Mouse (Mus musculus): Measurements from ENCODE around the gene U2surp. TPM values are rescaled to one million over a fixed set of nuclear protein-coding genes. Genes with fewer than 3 reads are reported as not detected.

U2surp gene
- polyA plus RNA-seq, 1 experiment = 5.5 TPM

- Histone ChIP-seq H3K36me3 (ENCODE audit: control insufficient read depth, insufficient read depth) (no peaks in the 10 kb centered on the region), H3ac (ENCODE audit: control insufficient read depth, insufficient read length) (no peak overlapping the region), H3K4me2 (ENCODE audit: low read depth) (no peak overlapping the region), H3K4me3 (no peak overlapping the region), H3K27me3 (ENCODE audit: control insufficient read depth, insufficient read depth, insufficient read length) (no peaks in the 10 kb centered on the region), H3K79me2 (ENCODE audit: control insufficient read depth, insufficient read depth) (no peaks in the 10 kb centered on the region)
- TF ChIP-seq MYOD1 (IDR thresholded peaks at IDR 0.05; ENCODE audit: control insufficient read depth in 1 of 3, insufficient read length in 2 of 3, low read depth in 2 of 3) = no peak
These were observed 30.7 kb upstream of the U2surp start for GRCm38 (mm10) chr9:95542475-95542874.

GRCm38 (mm10) chr9:95541650-95542432 lies 30.0 kb upstream of the U2surp start:
- Histone ChIP-seq H3K79me2 (ENCODE audit: control insufficient read depth, insufficient read depth) (no peaks in the 10 kb centered on the region), H3K4me3 (no peak overlapping the region), H3K27me3 (ENCODE audit: control insufficient read depth, insufficient read depth, insufficient read length) (no peaks in the 10 kb centered on the region), H3K36me3 (ENCODE audit: control insufficient read depth, insufficient read depth) (no peaks in the 10 kb centered on the region), H3K4me2 (ENCODE audit: low read depth) (no peak overlapping the region), H3ac (ENCODE audit: control insufficient read depth, insufficient read length) (no peak overlapping the region)
- no peak for TF ChIP-seq MAX (IDR thresholded peaks at IDR 0.05; ENCODE audit: low read depth)
- no peak for TF ChIP-seq TCF3 (IDR thresholded peaks at IDR 0.05; ENCODE audit: insufficient read length, low read depth)
- TF ChIP-seq REST (IDR thresholded peaks at IDR 0.05; ENCODE audit: insufficient read depth, insufficient read length) = no peak
- no peak for TF ChIP-seq MYOG (IDR thresholded peaks at IDR 0.05; ENCODE audit: control insufficient read depth in 1 of 3, insufficient read depth in 1 of 3, insufficient read length in 2 of 3, low read depth in 2 of 3)
- no peak for TF ChIP-seq POLR2A (IDR thresholded peaks at IDR 0.05; ENCODE audit: insufficient read length, low read depth)
- TF ChIP-seq TCF12 (IDR thresholded peaks at IDR 0.05; ENCODE audit: insufficient read depth, poor library complexity, severe bottlenecking) = no peak
- TF ChIP-seq USF1 (IDR thresholded peaks at IDR 0.05; ENCODE audit: low read depth) = no peak
- TF ChIP-seq MYOD1 (IDR thresholded peaks at IDR 0.05; ENCODE audit: control insufficient read depth in 1 of 3, insufficient read length in 2 of 3, low read depth in 2 of 3) = no peak
- no peak for TF ChIP-seq SRF (IDR thresholded peaks at IDR 0.05; ENCODE audit: control insufficient read depth, insufficient read length, low read depth)

GRCm38 (mm10) chr9:95541208-95541607 lies 29.4 kb upstream of the U2surp start:
- no peaks in the 10 kb centered on the region for H3K36me3 ChIP-seq (ENCODE audit: control insufficient read depth, insufficient read depth)
- H3K27me3 ChIP-seq (ENCODE audit: control insufficient read depth, insufficient read depth, insufficient read length) = no peaks in the 10 kb centered on the region
- H3ac ChIP-seq (ENCODE audit: control insufficient read depth, insufficient read length) = no peak overlapping the region
- no peak overlapping the region for H3K4me2 ChIP-seq (ENCODE audit: low read depth)
- no peaks in the 10 kb centered on the region for H3K79me2 ChIP-seq (ENCODE audit: control insufficient read depth, insufficient read depth)
- H3K4me3 ChIP-seq = no peak overlapping the region
- no peak for TF ChIP-seq REST (IDR thresholded peaks at IDR 0.05; ENCODE audit: insufficient read depth, insufficient read length)
- no peak for TF ChIP-seq POLR2AphosphoS2 (IDR thresholded peaks at IDR 0.05; ENCODE audit: insufficient read length, low read depth)

- Histone ChIP-seq H3K79me2 (ENCODE audit: control insufficient read depth, insufficient read depth) (no peaks in the 10 kb centered on the region), H3ac (ENCODE audit: control insufficient read depth, insufficient read length) (no peak overlapping the region), H3K36me3 (ENCODE audit: control insufficient read depth, insufficient read depth) (no peaks in the 10 kb centered on the region), H3K4me3 (no peak overlapping the region), H3K4me2 (ENCODE audit: low read depth) (no peak overlapping the region), H3K27me3 (ENCODE audit: control insufficient read depth, insufficient read depth, insufficient read length) (no peaks in the 10 kb centered on the region)
- TF ChIP-seq SRF (IDR thresholded peaks at IDR 0.05; ENCODE audit: control insufficient read depth, insufficient read length, low read depth) (no peak), TCF3 (IDR thresholded peaks at IDR 0.05; ENCODE audit: insufficient read length, low read depth) (no peak), MYOG (IDR thresholded peaks at IDR 0.05; ENCODE audit: control insufficient read depth in 1 of 3, insufficient read depth in 1 of 3, insufficient read length in 2 of 3, low read depth in 2 of 3) (no peak), TCF12 (IDR thresholded peaks at IDR 0.05; ENCODE audit: insufficient read depth, poor library complexity, severe bottlenecking) (no peak), USF1 (IDR thresholded peaks at IDR 0.05; ENCODE audit: low read depth) (no peak), MYOD1 (IDR thresholded peaks at IDR 0.05; ENCODE audit: control insufficient read depth in 1 of 3, insufficient read length in 2 of 3, low read depth in 2 of 3) (no peak), POLR2AphosphoS2 (IDR thresholded peaks at IDR 0.05; ENCODE audit: insufficient read length, low read depth) (no peak), E2F4 (IDR thresholded peaks at IDR 0.05; ENCODE audit: insufficient read depth) (no peak), REST (IDR thresholded peaks at IDR 0.05; ENCODE audit: insufficient read depth, insufficient read length) (no peak), POLR2A (IDR thresholded peaks at IDR 0.05; ENCODE audit: insufficient read length, low read depth) (no peak), MAX (IDR thresholded peaks at IDR 0.05; ENCODE audit: low read depth) (no peak), CEBPB (IDR thresholded peaks at IDR 0.05; ENCODE audit: insufficient read depth, poor library complexity, severe bottlenecking) (no peak)
These were observed 28.7 kb upstream of the U2surp start for GRCm38 (mm10) chr9:95540487-95540886.

- no peaks in the 10 kb centered on the region for H3K27me3 ChIP-seq (ENCODE audit: control insufficient read depth, insufficient read depth, insufficient read length)
- no peak overlapping the region for H3K4me2 ChIP-seq (ENCODE audit: low read depth)
- no peak overlapping the region for H3ac ChIP-seq (ENCODE audit: control insufficient read depth, insufficient read length)
- no peak overlapping the region for H3K4me3 ChIP-seq
- H3K36me3 ChIP-seq (ENCODE audit: control insufficient read depth, insufficient read depth) = no peaks in the 10 kb centered on the region
- TF ChIP-seq SRF (IDR thresholded peaks at IDR 0.05; ENCODE audit: control insufficient read depth, insufficient read length, low read depth) (no peak), E2F4 (IDR thresholded peaks at IDR 0.05; ENCODE audit: insufficient read depth) (no peak), CEBPB (IDR thresholded peaks at IDR 0.05; ENCODE audit: insufficient read depth, poor library complexity, severe bottlenecking) (no peak), MAX (IDR thresholded peaks at IDR 0.05; ENCODE audit: low read depth) (no peak), USF1 (IDR thresholded peaks at IDR 0.05; ENCODE audit: low read depth) (no peak), TCF12 (IDR thresholded peaks at IDR 0.05; ENCODE audit: insufficient read depth, poor library complexity, severe bottlenecking) (no peak), POLR2A (IDR thresholded peaks at IDR 0.05; ENCODE audit: insufficient read length, low read depth) (no peak), POLR2AphosphoS2 (IDR thresholded peaks at IDR 0.05; ENCODE audit: insufficient read length, low read depth) (no peak), TCF3 (IDR thresholded peaks at IDR 0.05; ENCODE audit: insufficient read length, low read depth) (no peak), REST (IDR thresholded peaks at IDR 0.05; ENCODE audit: insufficient read depth, insufficient read length) (no peak), MYOG (IDR thresholded peaks at IDR 0.05; ENCODE audit: control insufficient read depth in 1 of 3, insufficient read depth in 1 of 3, insufficient read length in 2 of 3, low read depth in 2 of 3) (no peak), MYOD1 (IDR thresholded peaks at IDR 0.05; ENCODE audit: control insufficient read depth in 1 of 3, insufficient read length in 2 of 3, low read depth in 2 of 3) (no peak)
- H3K79me2 ChIP-seq (ENCODE audit: control insufficient read depth, insufficient read depth) = no peaks in the 10 kb centered on the region
These were observed 27.5 kb upstream of the U2surp start for GRCm38 (mm10) chr9:95539176-95539800.

Data from myocyte (in vitro differentiated cells).